Mouse (Mus musculus): ENCODE results near the gene Armcx5. TPM values are rescaled to one million over a fixed set of nuclear protein-coding genes. Genes with fewer than 3 reads are reported as not detected.
"Not testable (repeated sequence)": the region's sequence is repeated elsewhere in the genome, so short reads cannot be mapped to it uniquely, and the experiment has no call there.

Armcx5 gene
- total RNA-seq (2021) = 10 to 100 TPM; 33.3 to 33.7 TPM
- long read RNA-seq, experiment 1, transcript Armcx5-201 (4 exons, 2,779 nt) = major isoform, 7 of 15 reads
- long read RNA-seq, experiment 1, partial matches to known transcripts = 0 of 15 reads
- long read RNA-seq, experiment 1, other reads (novel, unspliced or antisense) = 6 of 15 reads
- long read RNA-seq, experiment 2, transcript Armcx5-201 (4 exons, 2,779 nt) = major isoform, 5 of 8 reads
- long read RNA-seq, experiment 2, partial matches to known transcripts = 0 of 8 reads
- long read RNA-seq, experiment 2, other reads (novel, unspliced or antisense) = 0 of 8 reads

GRCm38 (mm10) chrX:135742304-135743055 is at the start of gene Armcx5, which contains the start of gene Gprasp1:
TSS of gene Armcx5 (plus strand) at chrX:135742733.
TSS of gene Gprasp1 (plus strand) at chrX:135742733.
- intact Hi-C loops (cut with DNase I) = no loop called here
- Histone ChIP-seq H3K4me3 (peak within 1 kb of the TSS; percentile 66), H3K27ac (peak within 1 kb of the TSS; percentile 92)
- TF ChIP-seq CTCF (IDR thresholded peaks at IDR 0.05) = no peak
- peak; percentile 83 to 85 for DNase-seq (ENCODE audit: extremely low spot score in 1 of 2, low spot score in 2 of 2)

- no peak within 1 kb of the TSS for H3K27ac ChIP-seq
- H3K4me3 ChIP-seq = no peak within 1 kb of the TSS
- no peak for DNase-seq (ENCODE audit: extremely low spot score in 1 of 2, low spot score in 2 of 2)
- TF ChIP-seq CTCF (IDR thresholded peaks at IDR 0.05) = no peak
- intact Hi-C loops (cut with DNase I) = loop anchor here (1.0 kb wide), 1 partner anchor 17 kb away; no protein-coding TSS in a partner anchor
Measured at GRCm38 (mm10) chrX:135693633-135694032, 48.9 kb upstream of the Armcx5 start, which contains the start of gene Tcp11x2. TSS of gene Tcp11x2 (minus strand) at chrX:135693790.

GRCm38 (mm10) chrX:135703111-135703510 is 39.4 kb upstream of the Armcx5 start:
- no peak for DNase-seq (ENCODE audit: extremely low spot score in 1 of 2, low spot score in 2 of 2)
- intact Hi-C loops (cut with DNase I) = no loop called here
- Histone ChIP-seq H3K27ac (no peak overlapping the region), H3K4me3 (no peak overlapping the region)
- no peak for TF ChIP-seq CTCF (IDR thresholded peaks at IDR 0.05)

- no peak overlapping the region for H3K4me3 ChIP-seq
- intact Hi-C loops (cut with DNase I) = loop anchor here (2.0 kb wide), 1 partner anchor 52 kb away; no protein-coding TSS in a partner anchor
- TF ChIP-seq CTCF (IDR thresholded peaks at IDR 0.05) = peak; percentile 50
- H3K27ac ChIP-seq = no peak overlapping the region
- no peak for DNase-seq (ENCODE audit: extremely low spot score in 1 of 2, low spot score in 2 of 2)
Measured at GRCm38 (mm10) chrX:135704349-135704748, 38.2 kb upstream of the Armcx5 start.

GRCm38 (mm10) chrX:135712845-135713244 is 29.7 kb upstream of the Armcx5 start:
- Histone ChIP-seq H3K4me3 (no peak overlapping the region), H3K27ac (no peak overlapping the region)
- no peak for DNase-seq (ENCODE audit: extremely low spot score in 1 of 2, low spot score in 2 of 2)
- TF ChIP-seq CTCF (IDR thresholded peaks at IDR 0.05) = no peak
- intact Hi-C loops (cut with DNase I) = no loop called here

- DNase-seq (ENCODE audit: extremely low spot score in 1 of 2, low spot score in 2 of 2) = no peak
- Histone ChIP-seq H3K27ac (no peak within 1 kb of the TSS), H3K4me3 (no peak within 1 kb of the TSS)
- no peak for TF ChIP-seq CTCF (IDR thresholded peaks at IDR 0.05)
- intact Hi-C loops (cut with DNase I) = no loop called here
Measured at GRCm38 (mm10) chrX:135725161-135725560, 17.4 kb upstream of the Armcx5 start, which contains the start of gene Tmsb15a. TSS of gene Tmsb15a (minus strand) at chrX:135725261.

GRCm38 (mm10) chrX:135738730-135739520 is 3.6 kb upstream of the Armcx5 start:
- no peak overlapping the region for H3K4me3 ChIP-seq
- intact Hi-C loops (cut with DNase I) = no loop called here
- H3K27ac ChIP-seq = no peak overlapping the region
- no peak for DNase-seq (ENCODE audit: extremely low spot score in 1 of 2, low spot score in 2 of 2)
- no peak for TF ChIP-seq CTCF (IDR thresholded peaks at IDR 0.05)

- H3K27ac ChIP-seq = peak overlapping the region; percentile 92
- no peak for DNase-seq (ENCODE audit: extremely low spot score in 1 of 2, low spot score in 2 of 2)
- peak overlapping the region; percentile 66 for H3K4me3 ChIP-seq
- TF ChIP-seq CTCF (IDR thresholded peaks at IDR 0.05) = no peak
- intact Hi-C loops (cut with DNase I) = no loop called here
Measured at GRCm38 (mm10) chrX:135743056-135743355, 473 bp downstream of the Armcx5 start.

- DNase-seq (ENCODE audit: extremely low spot score in 1 of 2, low spot score in 2 of 2); H3K4me3 ChIP-seq; H3K27ac ChIP-seq; intact Hi-C loops (cut with DNase I): not testable (repeated sequence)
Measured at GRCm38 (mm10) chrX:135745376-135745775, 2.8 kb downstream of the Armcx5 start.

- Histone ChIP-seq H3K27ac (no peak overlapping the region), H3K4me3 (no peak overlapping the region)
- intact Hi-C loops (cut with DNase I) = loop anchor here (5.0 kb wide), 1 partner anchor 101 kb away; no protein-coding TSS in a partner anchor
- peak; percentile 84 for TF ChIP-seq CTCF (IDR thresholded peaks at IDR 0.05)
- DNase-seq (ENCODE audit: extremely low spot score in 1 of 2, low spot score in 2 of 2) = peak; percentile 59 to 72
Measured at GRCm38 (mm10) chrX:135752832-135753231, 10.3 kb downstream of the Armcx5 start.

GRCm38 (mm10) chrX:135761707-135762106 is 19.2 kb downstream of the Armcx5 start:
- Histone ChIP-seq H3K27ac (no peak overlapping the region), H3K4me3 (no peak overlapping the region)
- peak; percentile 61 for TF ChIP-seq CTCF (IDR thresholded peaks at IDR 0.05)
- intact Hi-C loops (cut with DNase I) = no loop called here
- DNase-seq (ENCODE audit: extremely low spot score in 1 of 2, low spot score in 2 of 2) = no peak

Data from left cerebral cortex, adult 2 months (tissue).